Mouse (Mus musculus) lung, postnatal 14 days (tissue): ENCODE data around the gene Pax2.

ENCODE experiments used
- DNase-seq: peaks from one replicate; pipeline ENCODE4 v3.0.0; 2021

The Pax2 gene

DNA sequence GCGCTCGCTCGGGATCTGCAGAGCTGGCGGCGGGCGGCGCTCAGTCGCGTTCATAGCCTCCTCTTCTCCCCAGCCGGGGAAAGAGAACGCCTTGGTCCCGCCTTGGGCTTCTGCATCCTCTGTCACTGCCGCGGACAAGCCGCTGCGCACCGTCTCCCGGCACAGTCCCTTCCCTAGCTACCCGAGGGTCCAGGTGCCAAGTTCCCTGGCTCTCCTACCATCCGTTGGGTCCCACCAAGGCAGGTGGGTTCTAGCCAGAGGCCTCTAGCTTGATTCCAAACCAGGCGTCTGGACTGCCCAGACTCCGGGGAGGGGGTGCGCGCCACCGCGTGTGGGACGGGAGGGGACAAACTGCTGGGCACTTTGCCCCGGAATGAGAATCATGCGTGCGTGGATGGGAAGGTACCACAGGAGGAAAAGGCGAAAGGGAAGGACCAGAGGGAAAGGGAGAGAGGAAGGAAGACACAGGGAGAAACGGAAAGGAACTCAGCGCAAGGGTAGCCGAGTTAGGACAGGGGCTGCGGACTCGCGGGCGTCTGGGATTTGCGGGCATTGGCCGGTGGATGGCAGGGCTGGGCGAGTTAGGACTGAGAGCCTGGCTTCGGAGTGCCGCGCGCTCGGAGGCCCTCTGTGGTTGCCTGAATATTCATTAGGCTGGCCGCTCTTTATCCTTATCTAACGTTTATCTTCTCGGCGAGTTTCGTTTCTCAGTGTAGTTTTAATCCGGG, at the start of gene Pax2:
Pax2 (plus strand) TSS at position 353 of the 728 bp plus-strand sequence.
- no peak for DNase-seq

DNA sequence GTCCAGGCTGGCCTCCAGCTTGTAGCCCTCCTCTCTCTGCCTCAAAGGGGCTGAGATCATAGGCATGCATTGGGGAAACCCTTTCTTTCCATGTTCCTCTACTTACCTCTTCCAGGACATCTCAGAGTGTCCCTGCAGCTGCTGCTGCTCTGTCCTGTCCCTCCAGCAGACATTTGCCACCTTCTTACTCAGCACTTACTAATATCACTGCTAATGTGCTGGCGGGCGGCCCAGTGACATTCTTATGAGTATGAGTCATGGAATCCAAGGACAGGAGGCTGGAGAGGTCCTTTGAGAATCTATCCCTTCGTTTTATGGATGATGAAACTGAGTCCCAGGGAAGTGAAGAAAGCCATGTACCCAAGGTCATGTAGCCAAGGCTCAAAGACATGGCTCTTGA, 47.0 kb upstream of the Pax2 start:
- peak; percentile 9 for DNase-seq

- DNase-seq, result no peak
Observed at GRCm38 (mm10) chr19:44716731-44717600, 38.9 kb upstream of the Pax2 start.

DNA sequence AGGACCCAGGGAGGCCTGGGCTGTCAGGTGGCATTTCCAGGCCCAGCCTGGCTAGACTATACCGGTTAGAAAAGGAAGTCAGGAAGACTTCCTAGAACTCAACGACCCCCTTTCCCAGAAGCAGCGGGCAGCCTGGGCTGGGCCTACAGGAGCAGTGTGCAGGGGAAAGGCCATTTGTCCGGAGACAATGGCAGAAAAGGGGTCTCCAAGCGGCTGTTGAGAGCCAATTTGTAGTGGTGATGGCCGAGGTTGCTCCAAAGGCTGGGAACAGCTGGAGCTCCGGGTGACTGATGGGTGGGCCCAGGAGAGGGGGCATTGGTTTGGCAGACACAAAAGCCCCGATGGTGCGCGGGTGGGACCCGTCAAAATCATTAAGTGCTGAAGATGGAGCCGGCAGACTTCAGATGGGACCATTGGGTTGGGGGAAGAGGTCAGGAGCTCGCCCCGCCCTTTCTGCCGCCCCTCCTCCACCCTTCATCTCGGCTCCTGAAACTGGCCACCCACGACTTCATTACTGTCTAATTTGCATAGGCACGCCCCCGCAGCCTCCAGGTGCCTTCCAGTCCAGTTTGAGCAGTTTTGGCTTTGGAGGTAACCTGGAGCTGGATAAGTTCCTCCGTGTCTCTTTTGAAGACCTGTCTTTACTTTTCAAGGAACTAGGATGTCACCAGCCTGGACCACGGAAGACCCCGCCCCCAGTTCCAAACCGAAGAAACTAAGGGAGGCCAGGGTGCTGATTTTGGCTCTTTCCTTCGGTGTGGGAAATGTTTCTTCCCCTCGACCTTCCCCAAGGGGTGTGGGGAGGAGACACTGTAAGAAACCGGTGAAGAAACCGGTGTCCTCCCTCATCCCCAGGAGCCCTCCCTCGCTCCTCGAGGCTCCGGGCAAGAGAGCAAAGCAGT, 36.3 kb upstream of the Pax2 start:
- DNase-seq, result no peak

DNA sequence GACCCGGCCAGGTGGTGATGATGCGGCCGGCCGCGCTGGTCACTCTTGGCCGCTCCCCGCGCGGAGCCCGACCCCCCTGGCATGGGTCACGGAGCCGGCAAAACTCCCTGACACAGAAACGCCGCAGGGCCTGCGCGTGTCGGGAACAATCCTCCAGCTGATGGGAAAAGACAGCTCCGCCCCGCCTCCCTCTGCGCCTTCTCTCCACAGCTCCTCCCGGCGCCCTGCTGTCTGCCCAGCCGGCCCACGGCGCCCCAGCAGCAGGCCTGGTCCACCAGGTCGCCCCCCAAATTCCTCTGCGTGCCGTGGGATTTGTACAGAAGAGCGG, 35.7 kb upstream of the Pax2 start:
- DNase-seq, result peak; percentile 4

GRCm38 (mm10) chr19:44723611-44724440, 32.0 kb upstream of the Pax2 start:
- no peak for DNase-seq

DNA sequence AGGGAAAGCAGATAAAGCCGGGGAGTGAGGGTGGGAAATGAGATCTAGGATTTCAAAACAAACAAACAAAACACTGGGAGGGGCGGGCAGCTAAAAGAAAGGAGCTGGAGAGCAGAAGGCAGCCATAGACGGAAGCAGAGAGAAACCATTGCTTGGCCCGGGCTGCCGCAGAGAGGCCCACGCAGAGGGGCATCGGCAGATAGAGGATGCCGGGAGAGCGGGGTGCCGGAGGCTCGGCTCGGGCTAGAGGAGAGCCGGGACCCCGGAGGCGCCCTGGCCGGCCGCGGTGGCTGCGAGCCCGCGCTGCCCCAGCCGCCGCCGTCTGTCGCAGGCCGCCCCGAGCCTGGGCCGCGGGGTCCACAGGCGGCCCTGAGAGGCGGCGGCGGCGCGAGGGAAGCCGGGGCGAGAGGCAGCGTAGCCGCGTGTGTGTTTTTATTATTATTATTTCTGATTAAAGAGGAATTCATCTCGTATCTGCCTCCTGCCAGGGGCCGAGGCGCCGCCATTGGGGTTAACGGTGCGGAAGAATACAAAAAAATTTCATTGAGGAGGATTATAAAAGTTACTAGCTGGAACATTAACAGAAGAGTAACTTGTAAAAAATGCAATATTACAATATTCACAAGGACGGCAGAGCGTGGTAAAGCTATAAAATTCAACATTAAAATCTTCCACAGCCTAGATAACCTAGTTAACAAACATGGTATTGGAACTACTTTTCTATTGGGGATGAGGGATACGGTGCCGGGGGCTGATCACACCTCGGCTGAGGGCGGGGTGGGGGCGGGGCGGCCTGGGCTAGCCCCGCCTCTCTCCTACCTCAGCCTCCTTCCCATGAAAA, 29.7 kb upstream of the Pax2 start:
- no peak for DNase-seq

DNA sequence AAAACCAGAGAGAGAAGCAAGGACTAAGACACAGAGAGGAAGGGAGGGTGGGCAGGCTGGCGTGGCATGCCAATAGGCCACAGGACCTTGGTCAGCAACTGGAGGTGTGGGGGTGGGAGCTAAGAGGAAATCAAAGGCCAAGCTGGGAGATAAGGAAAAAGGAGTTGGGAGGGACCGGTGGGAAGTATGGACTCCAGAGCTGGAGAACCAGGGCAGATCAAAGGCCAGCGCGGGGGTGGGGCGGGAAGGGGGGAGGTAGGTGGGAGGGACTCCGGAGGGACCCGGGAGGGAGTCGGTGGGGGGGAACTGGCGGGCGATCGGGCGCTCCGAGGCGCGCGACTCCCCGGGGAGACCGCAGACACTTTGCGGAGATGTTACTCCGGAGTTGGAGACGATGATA, 21.7 kb upstream of the Pax2 start:
- no peak for DNase-seq

DNA sequence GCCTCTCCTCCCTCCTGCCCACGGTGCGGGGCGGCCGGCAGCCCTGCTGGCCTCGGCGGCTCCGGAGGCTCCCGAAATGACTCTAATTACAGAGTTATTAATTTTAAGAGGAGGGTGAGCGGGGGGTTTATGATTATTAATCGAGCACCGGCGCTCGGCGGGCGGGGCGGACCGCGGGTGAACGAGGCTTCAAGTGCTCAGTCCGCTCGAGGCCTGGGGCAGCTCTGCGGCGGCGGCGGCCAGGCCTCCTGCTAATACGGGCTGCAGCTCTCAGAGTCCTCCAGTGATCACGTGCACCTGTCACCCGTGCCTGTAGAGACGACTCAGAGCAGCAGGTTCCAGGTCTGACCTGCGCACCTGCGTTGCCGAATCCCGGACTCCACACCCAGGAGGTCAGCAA, 21.2 kb upstream of the Pax2 start:
- no peak for DNase-seq

DNA sequence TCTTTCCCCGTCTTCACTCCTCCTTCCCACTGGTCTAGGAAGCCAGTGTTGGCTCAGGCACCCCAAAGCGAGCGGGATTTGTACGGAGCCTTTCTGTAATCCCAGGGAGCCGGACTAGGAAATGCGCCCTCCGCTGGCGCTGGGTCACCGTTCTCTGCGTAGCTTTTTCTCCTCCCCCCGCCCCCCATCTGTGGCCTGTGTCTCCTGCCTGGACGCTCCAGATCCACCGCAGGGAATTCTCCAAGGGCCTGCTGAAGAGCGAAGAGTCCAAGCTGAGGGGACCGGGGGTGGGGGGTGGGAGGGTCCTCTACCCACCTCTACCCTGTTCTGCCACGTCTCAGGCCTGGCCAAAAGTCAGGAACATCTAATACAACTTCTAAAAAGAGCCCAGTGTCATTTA, 15.5 kb upstream of the Pax2 start:
- DNase-seq, result no peak

- DNase-seq, result no peak
Observed at GRCm38 (mm10) chr19:44741091-44741763, 14.6 kb upstream of the Pax2 start.

DNA sequence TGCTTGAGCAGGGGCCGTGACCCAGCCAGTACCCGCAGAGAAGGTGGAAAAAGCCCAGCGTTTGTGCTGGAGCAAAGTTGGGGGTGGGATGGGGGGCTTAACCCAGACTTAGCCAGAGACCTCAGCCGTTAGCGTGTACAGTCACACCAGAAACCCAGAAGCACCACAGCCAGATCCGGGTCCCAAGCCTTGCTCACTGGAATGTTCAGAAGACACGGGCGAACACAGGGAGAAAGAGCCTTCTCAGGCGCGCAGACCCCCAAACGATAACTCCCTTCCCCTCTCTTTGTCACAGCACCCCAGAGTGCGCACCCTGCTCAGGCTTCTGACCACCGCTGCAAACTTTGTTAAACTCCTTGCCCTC, 14.1 kb upstream of the Pax2 start:
- no peak for DNase-seq

GRCm38 (mm10) chr19:44742131-44743020, 13.5 kb upstream of the Pax2 start:
- no peak for DNase-seq

DNA sequence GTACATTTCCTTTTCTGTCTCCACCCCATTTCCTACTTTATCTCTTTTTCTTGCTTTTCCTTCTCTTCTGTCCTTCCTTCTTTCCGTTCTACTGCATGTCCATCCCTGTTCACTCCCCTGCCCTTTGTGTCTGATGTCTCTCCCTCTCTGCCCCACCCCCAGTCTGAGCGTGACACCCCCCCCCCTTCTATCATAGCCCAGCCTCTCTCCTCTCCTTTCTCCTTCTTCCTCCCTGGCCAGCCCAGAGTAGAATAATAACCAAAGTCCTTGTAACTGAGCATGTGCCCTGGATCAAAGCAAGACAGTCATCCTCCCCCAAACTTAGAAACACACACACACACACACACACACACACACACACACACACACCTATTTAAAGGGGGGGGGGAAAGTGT, 12.8 kb upstream of the Pax2 start:
- DNase-seq, result no peak

- DNase-seq, result no peak
Observed at GRCm38 (mm10) chr19:44743961-44744520, 11.8 kb upstream of the Pax2 start.

DNA sequence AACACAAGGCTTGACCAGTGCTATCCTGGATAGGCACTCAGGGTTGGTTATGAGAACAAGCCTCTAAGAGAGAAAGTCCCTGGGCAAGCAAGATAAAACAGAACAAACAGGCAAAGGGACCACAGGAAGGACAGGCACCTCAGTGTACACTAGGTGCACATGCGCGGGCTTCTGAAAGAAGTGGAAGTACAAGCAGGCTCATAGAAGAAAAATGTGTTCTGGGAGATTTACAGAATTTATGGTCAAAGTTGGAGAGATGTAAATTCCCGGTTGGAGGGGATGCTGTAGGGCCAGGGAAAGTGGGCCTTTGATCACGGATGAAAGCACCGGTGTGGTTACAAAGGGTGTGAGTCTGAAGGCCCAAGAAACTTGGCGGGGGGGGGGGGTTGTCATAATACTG, 10.1 kb upstream of the Pax2 start:
- no peak for DNase-seq

DNA sequence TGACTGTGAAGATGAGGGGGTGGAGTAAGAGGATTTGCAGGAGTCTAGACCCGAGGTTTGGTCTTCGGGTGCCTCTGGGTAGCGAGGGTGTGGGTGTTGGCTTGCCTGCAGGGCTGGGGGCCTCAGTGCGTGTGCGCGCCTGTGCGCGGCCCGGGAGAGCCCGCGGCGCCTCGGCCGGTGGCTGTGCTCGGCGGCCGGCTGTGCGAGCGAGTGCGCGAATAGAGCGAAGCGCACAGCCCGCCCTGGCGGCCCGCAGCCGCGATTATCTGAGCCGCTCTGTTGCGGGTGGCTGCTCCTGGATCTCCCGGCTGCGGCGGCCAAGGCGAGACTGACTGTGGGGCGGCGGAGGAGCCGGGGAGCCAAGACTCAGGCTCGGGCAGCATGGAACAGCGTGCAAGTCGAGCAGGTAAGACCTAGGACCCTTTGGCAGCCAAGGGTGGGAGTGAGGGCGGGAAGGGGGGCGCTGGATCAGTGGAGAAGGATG, 9.3 kb upstream of the Pax2 start:
- DNase-seq, result no peak

DNA sequence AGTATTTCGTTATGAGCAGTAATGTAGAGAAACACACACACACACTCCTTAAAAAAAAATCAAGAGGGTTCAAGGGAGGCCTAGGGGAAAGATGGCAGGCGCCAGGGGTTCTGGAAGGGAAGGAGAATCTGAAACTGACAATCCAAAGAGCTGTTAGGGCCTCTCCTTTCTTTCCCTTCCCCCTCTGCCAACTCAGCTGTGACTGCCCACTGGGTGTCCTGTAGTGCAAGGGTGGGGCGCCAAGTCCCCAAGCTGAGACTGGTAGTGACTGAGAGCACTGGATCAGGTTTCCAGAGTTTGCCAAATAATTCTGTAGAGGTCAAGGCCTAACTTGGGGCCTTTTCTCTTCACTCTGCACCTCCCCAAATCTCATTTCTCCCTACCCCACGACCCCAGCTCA, 8.4 kb upstream of the Pax2 start:
- DNase-seq, result no peak

GRCm38 (mm10) chr19:44748271-44748670, 7.6 kb upstream of the Pax2 start:
- DNase-seq, result no peak
